Mouse (Mus musculus) intestine, embryonic 14.5 days (tissue): ENCODE results near the gene Tns1. TPM values are rescaled to one million over a fixed set of nuclear protein-coding genes. Genes with fewer than 3 reads are reported as not detected.

ENCODE experiments used
- ATAC-seq: fragments of 200-750 bp; cut with Nextera tagmentation; replicated peaks from 2 replicates; pipeline ENCODE4 v1.8.0; 2017; ENCODE audit warnings: low read depth, moderate number of reproducible peaks, moderate TSS enrichment, moderate library complexity; ENCODE audit not compliant: low FRiP score, low TSS enrichment
- DNase-seq: peaks from one replicate; pipeline ENCODE4 v3.0.0-alpha.2; 2018; ENCODE audit warnings: low spot score
- H3K27ac ChIP-seq: fragments of 300-500 bp; sonication (generic); 2 replicates; pipeline ENCODE4 v1.5.1; 2014; ENCODE audit warnings: low read depth, mild to moderate bottlenecking, control low read depth
- H3K27me3 ChIP-seq: fragments of 300-500 bp; sonication (generic); replicated peaks from 2 replicates; pipeline ENCODE4 v1.6.1; 2014; ENCODE audit warnings: low read length, control low read depth; ENCODE audit not compliant: control insufficient read depth, insufficient read depth
- H3K36me3 ChIP-seq: fragments of 300-500 bp; sonication (generic); 2 replicates; pipeline ENCODE4 v1.6.1; 2014; ENCODE audit warnings: low read length, control low read depth; ENCODE audit not compliant: control insufficient read depth, insufficient read depth
- H3K4me1 ChIP-seq: fragments of 300-500 bp; sonication (generic); replicated peaks from 2 replicates; pipeline ENCODE4 v1.6.1; 2014; ENCODE audit warnings: low read length, control low read depth, mixed read lengths; ENCODE audit not compliant: control insufficient read depth, insufficient read depth
- H3K4me2 ChIP-seq: fragments of 300-500 bp; sonication (generic); 2 replicates; pipeline ENCODE4 v1.6.1; 2014; ENCODE audit warnings: low read length
- H3K4me3 ChIP-seq: fragments of 300-500 bp; sonication (generic); 2 replicates; pipeline ENCODE4 v1.5.1; 2014; ENCODE audit warnings: low read depth, low read length, control low read depth, mixed read lengths
- H3K9ac ChIP-seq: fragments of 300-500 bp; sonication (generic); 2 replicates; pipeline ENCODE4 v1.6.1; 2014; ENCODE audit warnings: mild to moderate bottlenecking, low read length
- H3K9me3 ChIP-seq: fragments of 300-500 bp; sonication (generic); 2 replicates; pipeline ENCODE4 v1.6.1; 2016; ENCODE audit warnings: low read length, control low read depth; ENCODE audit not compliant: control insufficient read depth
- WGBS: fragments of 180-500 bp; shearing (Covaris S2); extraction: QIAGEN DNeasy Blood & Tissue Kit; methylation state at CpG from one replicate; pipeline ENCODE4 v1.1.7; 2014; 5-methylcytosine and 5-hydroxymethylcytosine counted together
- polyA plus RNA-seq: library from polyadenylated mRNA; unstranded; fragments of >200 nt; fragmentation: Nextera tagmentation; extraction: Ambion mirVana; gene quantifications from 2 replicates; pipeline ENCODE4 v1.2.1, GENCODE M21; 2014

Gene Tns1
- polyA plus RNA-seq, 1 experiment from 2014 or later: 28.7 TPM

DNA sequence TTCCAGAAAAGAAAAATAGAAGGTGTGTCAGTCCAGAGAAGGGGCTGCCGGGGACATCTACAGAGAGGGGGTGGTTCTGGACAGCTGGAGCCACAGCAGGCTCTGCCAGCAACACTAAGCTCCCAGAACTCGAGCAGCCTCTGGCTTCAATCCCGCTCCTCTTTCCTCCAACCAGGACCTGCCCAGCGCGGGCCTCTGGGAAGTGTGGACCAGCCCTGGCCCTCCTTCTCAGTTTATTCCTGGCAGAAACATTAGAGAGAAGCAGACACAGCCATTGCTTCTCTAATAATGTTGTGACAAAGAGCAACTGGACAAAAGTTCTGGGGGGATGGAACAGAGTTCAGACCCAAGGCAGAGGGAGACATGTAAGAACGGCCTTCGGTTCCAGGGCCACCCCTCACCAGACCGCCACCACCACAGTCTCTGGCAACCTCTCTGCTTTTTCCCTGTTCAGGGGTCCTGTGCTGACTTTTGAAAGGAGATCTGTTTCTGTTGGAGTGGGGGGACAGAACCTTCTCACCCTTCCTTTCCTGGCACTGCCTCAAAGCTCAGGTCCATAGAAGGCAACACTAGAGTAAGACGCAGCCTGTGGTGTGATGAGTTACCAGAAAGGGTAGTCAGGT lies 180.5 kb downstream of the Tns1 start:
- 50% methylated on average over 9 of the region's 9 CpGs for WGBS
- peak; percentile 62 for DNase-seq
- H3K4me2 ChIP-seq: no peak overlapping the region
- H3K4me3 ChIP-seq: no peak overlapping the region
- no peak for ATAC-seq
- no peaks in the 10 kb centered on the region for H3K27me3 ChIP-seq
- H3K36me3 ChIP-seq: 0 out of 2 replicates have a peak, but pooled peaks cover 16% of the 10 kb centered on the region
- H3K9ac ChIP-seq: no peak overlapping the region
- peaks cover 7% of the 10 kb centered on the region for H3K4me1 ChIP-seq
- H3K27ac ChIP-seq: peak overlapping the region; percentile 86
- no peaks in the 10 kb centered on the region for H3K9me3 ChIP-seq

DNA sequence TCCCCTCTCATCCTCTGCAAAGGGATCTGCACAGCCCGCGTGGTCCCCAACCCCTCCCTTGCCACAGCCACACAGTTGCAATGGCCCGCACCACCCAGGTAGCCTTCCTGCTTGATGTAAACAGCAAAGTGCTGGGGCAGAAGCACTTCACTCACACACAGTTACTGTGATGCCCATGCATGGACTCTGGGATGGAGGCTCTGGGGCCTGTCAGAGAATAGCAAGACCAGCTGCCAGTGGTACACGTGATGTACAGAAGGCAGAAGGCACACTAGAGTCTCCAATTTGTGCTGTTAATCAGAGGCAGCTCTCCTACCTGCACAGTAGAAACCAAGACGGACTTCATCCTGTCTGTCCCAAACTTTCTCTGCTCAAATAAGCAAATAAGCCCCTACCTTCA lies 181.0 kb downstream of the Tns1 start:
- no peaks in the 10 kb centered on the region for H3K9me3 ChIP-seq
- DNase-seq (no peak), ATAC-seq (no peak)
- no peak overlapping the region for H3K9ac ChIP-seq
- WGBS: 66% methylated on average over 5 of the region's 5 CpGs
- H3K4me1 ChIP-seq: peaks cover 7% of the 10 kb centered on the region
- H3K27ac ChIP-seq: peak overlapping the region; percentile 86
- no peaks in the 10 kb centered on the region for H3K27me3 ChIP-seq
- H3K4me3 ChIP-seq: no peak overlapping the region
- H3K4me2 ChIP-seq: no peak overlapping the region
- 0 out of 2 replicates have a peak, but pooled peaks cover 16% of the 10 kb centered on the region for H3K36me3 ChIP-seq

DNA sequence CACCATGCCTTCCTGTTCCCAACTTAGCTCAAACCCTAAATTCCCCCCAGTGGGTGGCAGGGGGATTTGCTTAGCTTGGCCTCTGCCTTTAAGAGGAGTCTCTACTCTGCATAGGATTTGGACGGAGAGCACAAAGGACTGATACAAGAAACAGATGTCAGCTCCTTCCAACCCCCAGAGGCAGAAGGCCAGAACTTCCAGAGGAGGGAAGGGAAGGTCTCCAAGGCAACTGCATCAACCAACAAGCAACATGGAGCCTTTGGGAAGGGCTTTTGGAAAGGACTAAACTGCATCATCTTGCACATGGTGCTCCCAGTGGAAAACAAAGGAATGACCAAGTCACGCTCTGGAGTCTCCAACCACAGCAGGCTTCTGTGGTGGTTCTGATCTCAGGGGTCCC lies 182.0 kb downstream of the Tns1 start:
- H3K4me1 ChIP-seq: peaks cover 7% of the 10 kb centered on the region
- no peaks in the 10 kb centered on the region for H3K9me3 ChIP-seq
- DNase-seq (no peak), ATAC-seq (0 out of 2 replicates have a peak, but pooled peaks have one; percentile 35)
- H3K4me3 ChIP-seq: no peak overlapping the region
- H3K27me3 ChIP-seq: no peaks in the 10 kb centered on the region
- H3K36me3 ChIP-seq: 0 out of 2 replicates have a peak, but pooled peaks cover 16% of the 10 kb centered on the region
- H3K27ac ChIP-seq: peak overlapping the region; percentile 86
- H3K9ac ChIP-seq: no peak overlapping the region
- 50% methylated on average over 2 of the region's 2 CpGs for WGBS
- no peak overlapping the region for H3K4me2 ChIP-seq

DNA sequence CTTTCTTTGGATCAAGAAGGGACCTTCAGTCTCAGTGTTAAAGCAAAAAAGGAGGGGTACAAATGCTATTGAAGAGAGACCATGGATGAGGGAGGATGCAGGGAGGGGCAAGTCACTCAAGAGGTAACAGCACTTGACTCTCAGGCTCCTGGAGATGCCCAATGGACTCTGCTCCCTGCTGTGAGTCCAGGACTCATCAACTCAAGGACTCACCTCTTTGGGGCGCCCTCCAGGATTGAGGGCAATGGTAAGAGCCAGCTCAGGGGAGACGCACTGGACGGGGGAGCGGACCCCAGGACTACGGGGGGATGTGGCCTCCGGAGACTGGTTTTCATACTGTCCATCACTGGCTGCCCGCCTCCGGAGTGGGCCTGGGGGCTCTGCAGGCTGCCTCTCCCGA lies 182.6 kb downstream of the Tns1 start:
- 82% methylated on average over 9 of the region's 9 CpGs for WGBS
- Histone ChIP-seq H3K36me3 (peaks cover 16% of the 10 kb centered on the region; the same call in 1 of the 2 replicates), H3K4me2 (no peak overlapping the region), H3K9me3 (no peaks in the 10 kb centered on the region), H3K27ac (peak overlapping the region; percentile 5; the same call in 1 of the 2 replicates), H3K4me1 (peaks cover 7% of the 10 kb centered on the region), H3K9ac (no peak overlapping the region), H3K27me3 (no peaks in the 10 kb centered on the region), H3K4me3 (no peak overlapping the region)
- ATAC-seq (no peak), DNase-seq (no peak)

DNA sequence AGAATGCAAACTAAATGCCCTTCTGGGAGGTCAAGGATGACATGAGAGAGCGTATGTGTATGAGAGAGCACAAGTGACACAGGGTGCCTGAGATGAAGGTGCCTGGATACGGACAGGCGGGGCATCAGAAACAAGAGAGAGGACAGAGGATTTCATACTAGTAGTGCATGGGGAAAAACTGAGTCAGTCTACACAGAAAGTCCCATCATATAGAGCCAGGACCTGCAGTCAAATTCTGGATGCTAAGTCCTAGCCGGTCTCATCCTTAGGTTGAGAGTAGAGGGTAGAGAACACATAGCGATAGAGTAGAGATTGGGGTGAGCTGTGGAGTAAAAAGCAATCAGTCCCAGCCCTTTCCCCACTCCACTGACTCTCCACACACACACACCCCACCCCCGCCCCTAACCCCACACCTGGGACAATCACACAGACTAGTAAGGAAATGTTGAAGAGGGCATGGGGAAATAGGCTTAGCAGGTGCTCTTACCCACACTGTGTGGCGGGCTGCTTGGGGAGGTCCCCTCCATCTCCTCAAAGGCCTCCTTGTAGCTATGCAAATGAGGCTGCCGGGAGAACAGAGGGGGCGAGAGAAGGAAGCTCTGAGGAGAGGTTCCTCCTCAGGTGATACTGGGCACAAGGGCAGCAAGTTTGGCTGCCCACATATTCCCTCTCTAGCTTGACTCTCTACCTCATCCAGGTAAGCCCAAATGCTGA lies 183.6 kb downstream of the Tns1 start:
- Histone ChIP-seq H3K27ac (no peak overlapping the region), H3K27me3 (no peaks in the 10 kb centered on the region), H3K4me3 (no peak overlapping the region), H3K36me3 (peaks cover 21% of the 10 kb centered on the region), H3K9me3 (no peaks in the 10 kb centered on the region), H3K4me2 (no peak overlapping the region), H3K4me1 (peaks cover 7% of the 10 kb centered on the region), H3K9ac (no peak overlapping the region)
- DNase-seq: no peak
- ATAC-seq: no peak
- 85% methylated on average over 9 of the region's 9 CpGs for WGBS

DNA sequence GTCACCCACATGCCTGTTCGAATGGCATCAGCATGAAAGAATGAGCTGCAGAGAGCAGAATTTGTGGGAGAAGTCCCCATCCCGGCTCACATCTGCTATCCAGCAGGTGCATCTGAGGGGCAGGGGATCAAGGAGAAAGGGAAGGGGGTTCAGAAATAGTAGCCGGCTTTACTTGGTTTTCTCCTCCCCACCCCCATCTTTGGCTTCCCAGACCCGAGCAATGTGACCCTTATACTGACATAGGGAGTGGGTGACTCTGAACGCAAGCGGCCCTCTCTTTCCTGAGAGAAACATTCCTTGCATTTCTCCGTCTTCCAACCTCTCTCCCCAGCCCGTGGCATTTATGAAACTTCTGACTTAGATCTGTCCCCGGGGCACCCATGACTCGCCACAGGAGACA lies 185.7 kb downstream of the Tns1 start:
- DNase-seq (no peak), ATAC-seq (no peak)
- H3K27ac ChIP-seq: no peak overlapping the region
- no peak overlapping the region for H3K9ac ChIP-seq
- H3K27me3 ChIP-seq: no peaks in the 10 kb centered on the region
- peaks cover 7% of the 10 kb centered on the region for H3K4me1 ChIP-seq
- H3K4me3 ChIP-seq: no peak overlapping the region
- 53% methylated on average over 10 of the region's 10 CpGs for WGBS
- H3K36me3 ChIP-seq: peaks cover 25% of the 10 kb centered on the region
- H3K4me2 ChIP-seq: no peak overlapping the region
- H3K9me3 ChIP-seq: no peaks in the 10 kb centered on the region

DNA sequence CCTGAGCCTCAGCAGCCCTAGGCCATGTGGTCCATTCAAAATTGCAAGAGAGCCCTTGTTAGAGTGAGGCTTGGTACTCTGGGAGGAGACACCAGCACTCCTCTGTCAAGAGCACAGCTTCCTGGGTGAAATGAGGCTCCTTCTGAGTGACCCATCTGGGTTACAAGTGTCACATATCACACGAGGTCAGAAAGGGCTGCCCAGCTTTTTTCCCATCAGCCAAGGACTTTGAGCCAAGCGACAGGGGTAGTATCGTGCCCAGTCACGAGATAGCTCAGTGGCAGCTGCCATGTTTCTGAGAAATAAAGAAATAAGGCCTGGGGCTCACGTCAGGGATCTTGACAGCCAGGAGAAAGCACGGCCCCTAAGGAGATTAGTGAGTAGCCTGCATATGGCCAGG lies 186.4 kb downstream of the Tns1 start:
- no peaks in the 10 kb centered on the region for H3K9me3 ChIP-seq
- DNase-seq (no peak), ATAC-seq (no peak)
- H3K4me2 ChIP-seq: no peak overlapping the region
- H3K36me3 ChIP-seq: peaks cover 25% of the 10 kb centered on the region
- H3K9ac ChIP-seq: no peak overlapping the region
- H3K27ac ChIP-seq: no peak overlapping the region
- no peaks in the 10 kb centered on the region for H3K27me3 ChIP-seq
- H3K4me3 ChIP-seq: no peak overlapping the region
- WGBS: 63% methylated on average over 6 of the region's 6 CpGs
- peaks cover 8% of the 10 kb centered on the region for H3K4me1 ChIP-seq

DNA sequence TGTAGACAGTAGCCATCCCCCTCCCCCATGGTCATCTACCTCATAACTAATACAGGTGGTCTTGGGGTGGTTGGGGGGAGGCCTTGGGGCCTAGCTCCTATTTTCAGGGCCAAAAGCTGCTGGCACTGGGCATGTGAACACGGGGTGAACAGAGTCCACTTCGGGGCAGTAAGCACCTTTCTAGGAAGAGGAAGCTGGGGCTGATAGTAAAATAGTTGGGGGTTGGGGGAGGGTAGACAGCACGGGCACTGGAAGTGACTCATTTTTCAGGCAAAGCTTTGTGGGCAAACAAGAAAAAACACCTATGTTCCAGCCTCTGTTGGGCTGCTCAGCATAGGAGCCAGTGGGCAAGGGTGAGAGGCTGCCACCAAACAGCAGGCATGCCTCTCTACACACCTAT lies 187.7 kb downstream of the Tns1 start:
- Histone ChIP-seq H3K9ac (no peak overlapping the region), H3K36me3 (peaks cover 25% of the 10 kb centered on the region), H3K4me1 (peaks cover 13% of the 10 kb centered on the region), H3K4me3 (no peak overlapping the region), H3K27me3 (no peaks in the 10 kb centered on the region), H3K4me2 (no peak overlapping the region), H3K9me3 (no peaks in the 10 kb centered on the region), H3K27ac (no peak overlapping the region)
- ATAC-seq (no peak), DNase-seq (no peak)
- WGBS: 61% methylated on average over 3 of the region's 3 CpGs
